Mouse (Mus musculus) kidney, embryonic 14.5 days (tissue): ENCODE measurements around the gene Dap3. TPM values are rescaled to one million over a fixed set of nuclear protein-coding genes. Genes with fewer than 3 reads are reported as not detected.
"Not testable (repeated sequence)": the region's sequence is repeated elsewhere in the genome, so short reads cannot be mapped to it uniquely, and the experiment has no call there.

Experiments used
- ATAC-seq: fragments of 200-750 bp; cut with Nextera tagmentation; 2 replicates; pipeline ENCODE4 v1.8.0; 2017; ENCODE audit warnings: moderate number of reproducible peaks, mild to moderate bottlenecking, moderate TSS enrichment, moderate library complexity; ENCODE audit not compliant: low FRiP score, low TSS enrichment
- H3K27ac ChIP-seq: fragments of 300-500 bp; sonication (generic); 2 replicates; pipeline ENCODE4 v1.5.1; 2014; ENCODE audit warnings: low read depth, mild to moderate bottlenecking, low read length, moderate library complexity, mixed read lengths
- H3K27me3 ChIP-seq: fragments of 300-500 bp; sonication (generic); 2 replicates; pipeline ENCODE4 v1.6.1; 2014; ENCODE audit warnings: mild to moderate bottlenecking, low read length; ENCODE audit not compliant: control insufficient read depth, insufficient read depth
- H3K36me3 ChIP-seq: fragments of 300-500 bp; sonication (generic); 2 replicates; pipeline ENCODE4 v1.6.1; 2014; ENCODE audit warnings: low read length, mixed read lengths; ENCODE audit not compliant: control insufficient read depth, insufficient read depth
- H3K4me1 ChIP-seq: fragments of 300-500 bp; sonication (generic); 2 replicates; pipeline ENCODE4 v1.6.1; 2014; ENCODE audit warnings: low read length, mixed read lengths; ENCODE audit not compliant: control insufficient read depth, insufficient read depth
- H3K4me2 ChIP-seq: fragments of 300-500 bp; sonication (generic); replicated peaks from 2 replicates; pipeline ENCODE4 v1.6.1; 2014; ENCODE audit warnings: low read depth, mild to moderate bottlenecking, low read length
- H3K4me3 ChIP-seq: fragments of 300-500 bp; sonication (generic); 2 replicates; pipeline ENCODE4 v1.5.1; 2014; ENCODE audit warnings: mild to moderate bottlenecking, low read length
- H3K9ac ChIP-seq: fragments of 300-500 bp; sonication (generic); 2 replicates; pipeline ENCODE4 v1.6.1; 2014; ENCODE audit warnings: low read depth, mild to moderate bottlenecking, low read length, moderate library complexity
- H3K9me3 ChIP-seq: fragments of 300-500 bp; sonication (generic); 2 replicates; pipeline ENCODE4 v1.6.1; 2016; ENCODE audit warnings: low read length; ENCODE audit not compliant: control insufficient read depth
- WGBS: fragments of 180-500 bp; shearing (Covaris S2); extraction: QIAGEN DNeasy Blood & Tissue Kit; methylation state at CpG from one replicate; pipeline ENCODE4 v1.1.7; 2014; 5-methylcytosine and 5-hydroxymethylcytosine counted together
- polyA plus RNA-seq: library from polyadenylated mRNA; unstranded; fragments of >200 nt; fragmentation: Nextera tagmentation; extraction: Ambion mirVana; gene quantifications from 2 replicates; pipeline ENCODE4 v1.2.1, GENCODE M21; 2014

The Dap3 gene
- 149 and 160 TPM in 2 replicates for polyA plus RNA-seq

GRCm38 (mm10) chr3:88950576-88951326 is at the start of gene Dap3, which contains the start of gene Ash1l:
Gene Dap3, minus strand, starts transcription at chr3:88951181.
Gene Ash1l, plus strand, starts transcription at chr3:88950622.
- H3K27me3 ChIP-seq = no peaks in the 10 kb centered on the region
- peak within 1 kb of the TSS; percentile 71 for H3K4me3 ChIP-seq
- ATAC-seq = peak; percentile 83
- H3K36me3 ChIP-seq = no peaks in the 10 kb centered on the region
- H3K4me2 ChIP-seq = peak within 1 kb of the TSS; percentile 68
- H3K4me1 ChIP-seq = peaks cover 19% of the 10 kb centered on the region
- peak within 1 kb of the TSS; percentile 85 for H3K9ac ChIP-seq
- under 1% methylated on average over 37 of the region's 64 CpGs for WGBS
- H3K27ac ChIP-seq = peak within 1 kb of the TSS; percentile 98
- H3K9me3 ChIP-seq = no peaks in the 10 kb centered on the region

GRCm38 (mm10) chr3:88992793-88993192 is 41.8 kb upstream of the Dap3 start:
- no peak overlapping the region for H3K4me3 ChIP-seq
- H3K4me1 ChIP-seq = no peaks in the 10 kb centered on the region
- H3K9me3 ChIP-seq = no peaks in the 10 kb centered on the region
- WGBS = 78% methylated on average over 2 of the region's 2 CpGs
- no peak for ATAC-seq
- peaks cover 4% of the 10 kb centered on the region; the same call in 1 of the 2 replicates for H3K36me3 ChIP-seq
- H3K9ac ChIP-seq = no peak overlapping the region
- H3K27ac ChIP-seq = no peak overlapping the region
- H3K4me2 ChIP-seq = no peak overlapping the region
- no peaks in the 10 kb centered on the region for H3K27me3 ChIP-seq

DNA sequence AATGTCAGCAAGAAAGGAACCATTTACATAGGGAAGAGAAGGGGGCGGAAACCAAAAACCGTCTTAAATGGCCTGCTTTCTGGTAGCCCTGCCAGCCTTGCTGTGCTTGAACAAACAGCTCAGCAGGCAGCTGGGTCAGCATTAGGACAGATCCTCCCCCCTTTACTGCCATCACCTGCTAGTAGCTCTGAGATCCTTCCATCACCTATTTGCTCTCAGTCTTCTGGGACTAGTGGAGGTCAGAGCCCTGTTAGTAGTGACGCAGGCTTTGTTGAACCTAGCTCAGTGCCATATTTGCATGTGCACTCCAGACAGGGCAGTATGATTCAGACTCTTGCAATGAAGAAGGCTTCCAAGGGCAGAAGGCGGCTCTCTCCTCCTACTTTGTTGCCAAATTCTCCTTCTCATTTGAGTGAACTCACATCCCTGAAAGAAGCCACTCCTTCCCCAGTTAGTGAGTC is 33.0 kb upstream of the Dap3 start:
- Histone ChIP-seq H3K36me3 (peaks cover 45% of the 10 kb centered on the region), H3K4me2 (no peak overlapping the region), H3K27ac (no peak overlapping the region), H3K27me3 (no peaks in the 10 kb centered on the region), H3K9ac (no peak overlapping the region), H3K4me3 (no peak overlapping the region), H3K4me1 (no peaks in the 10 kb centered on the region), H3K9me3 (no peaks in the 10 kb centered on the region)
- no peak for ATAC-seq
- 36% methylated on average over 4 of the region's 4 CpGs for WGBS

DNA sequence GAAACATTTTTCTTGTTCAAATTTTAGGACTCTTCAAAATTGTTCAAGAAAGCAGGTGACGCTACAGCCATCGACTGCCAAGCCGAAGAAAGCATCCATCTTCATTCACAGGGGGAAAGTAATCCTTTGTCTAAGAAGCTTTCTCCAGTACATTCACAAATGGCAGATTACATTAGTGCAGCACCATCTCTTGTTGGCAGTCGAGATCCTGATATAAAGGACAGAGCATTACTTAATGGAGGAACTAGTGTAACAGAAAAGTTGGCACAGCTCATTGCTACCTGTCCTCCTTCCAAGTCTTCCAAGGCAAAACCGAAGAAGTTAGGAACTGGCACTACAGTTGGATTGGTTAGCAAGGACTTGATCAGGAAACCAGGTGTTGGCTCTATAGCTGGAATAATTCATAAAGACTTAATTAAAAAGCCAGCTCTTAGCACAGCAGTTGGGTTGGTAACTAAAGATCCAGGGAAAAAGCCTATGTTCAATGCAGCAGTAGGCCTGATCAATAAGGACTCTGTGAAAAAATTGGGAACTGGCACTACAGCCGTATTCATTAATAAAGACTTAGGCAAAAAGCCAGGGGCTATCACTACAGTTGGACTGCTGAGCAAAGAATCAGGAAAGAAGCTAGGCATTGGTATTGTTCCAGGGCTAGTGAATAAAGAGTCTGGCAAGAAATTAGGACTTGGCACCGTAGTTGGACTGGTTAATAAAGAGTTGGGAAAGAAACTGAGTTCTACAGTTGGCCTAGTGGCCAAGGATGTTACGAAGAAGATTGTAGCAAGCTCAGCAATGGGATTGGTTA is 30.4 kb upstream of the Dap3 start:
- H3K27me3 ChIP-seq = no peaks in the 10 kb centered on the region
- 0 out of 2 replicates have a peak, but pooled peaks cover 2% of the 10 kb centered on the region for H3K9me3 ChIP-seq
- no peak overlapping the region for H3K4me2 ChIP-seq
- H3K9ac ChIP-seq = no peak overlapping the region
- no peak overlapping the region for H3K27ac ChIP-seq
- no peak for ATAC-seq
- H3K36me3 ChIP-seq = peaks cover 44% of the 10 kb centered on the region
- WGBS = 95% methylated on average over 8 of the region's 8 CpGs
- no peaks in the 10 kb centered on the region for H3K4me1 ChIP-seq
- no peak overlapping the region for H3K4me3 ChIP-seq

GRCm38 (mm10) chr3:88975012-88975411 is 24.0 kb upstream of the Dap3 start:
- H3K27ac ChIP-seq = no peak overlapping the region
- no peak for ATAC-seq
- H3K9ac ChIP-seq = no peak overlapping the region
- no peak overlapping the region for H3K4me3 ChIP-seq
- no peaks in the 10 kb centered on the region for H3K27me3 ChIP-seq
- H3K9me3 ChIP-seq = 0 out of 2 replicates have a peak, but pooled peaks cover 2% of the 10 kb centered on the region
- H3K4me2 ChIP-seq = no peak overlapping the region
- no peaks in the 10 kb centered on the region for H3K4me1 ChIP-seq
- peaks cover 7% of the 10 kb centered on the region; the same call in 1 of the 2 replicates for H3K36me3 ChIP-seq
- 93% methylated on average over 2 of the region's 2 CpGs for WGBS

GRCm38 (mm10) chr3:88963211-88963610 is 12.2 kb upstream of the Dap3 start:
- H3K9me3 ChIP-seq, H3K9ac ChIP-seq, H3K4me2 ChIP-seq, H3K27me3 ChIP-seq, H3K4me1 ChIP-seq, H3K4me3 ChIP-seq, ATAC-seq, H3K27ac ChIP-seq: not testable (repeated sequence)
- H3K36me3 ChIP-seq = peaks cover 19% of the 10 kb centered on the region

DNA sequence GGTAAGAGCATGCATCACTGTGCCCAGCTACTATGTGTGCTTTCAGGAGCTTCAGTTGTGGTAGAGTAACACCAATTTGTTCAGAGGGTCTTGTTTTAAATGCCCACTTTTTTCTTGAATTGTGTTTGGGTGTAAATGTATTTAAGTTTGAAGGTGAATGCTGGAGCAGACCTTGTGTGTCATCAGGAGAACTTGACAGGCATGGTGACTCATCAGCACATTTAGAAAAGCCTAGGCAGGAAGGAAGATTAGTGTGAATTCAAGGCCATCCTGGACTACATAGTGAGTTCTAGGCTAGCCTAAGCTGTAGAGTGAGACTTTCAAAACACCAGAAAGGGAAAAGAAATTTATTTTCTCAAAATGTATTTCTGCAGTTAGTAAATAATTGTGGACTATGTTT is 2.8 kb upstream of the Dap3 start:
- H3K36me3 ChIP-seq = no peaks in the 10 kb centered on the region
- no peak for ATAC-seq

GRCm38 (mm10) chr3:88953246-88953645 is 2.3 kb upstream of the Dap3 start:
- H3K9me3 ChIP-seq = no peaks in the 10 kb centered on the region
- 83% methylated on average over 4 of the region's 4 CpGs for WGBS

More for the DNA sequence above, 2.8 kb upstream of the Dap3 start:
- Histone ChIP-seq H3K4me3 (no peak overlapping the region), H3K4me1 (peaks cover 8% of the 10 kb centered on the region), H3K9me3 (no peaks in the 10 kb centered on the region), H3K4me2 (no peak overlapping the region), H3K27me3 (no peaks in the 10 kb centered on the region), H3K27ac (no peak overlapping the region), H3K9ac (no peak overlapping the region)

More at GRCm38 (mm10) chr3:88953246-88953645, 2.3 kb upstream of the Dap3 start:
- no peak for ATAC-seq
- H3K4me2 ChIP-seq = no peak overlapping the region
- no peak overlapping the region for H3K27ac ChIP-seq
- peaks cover 13% of the 10 kb centered on the region for H3K4me1 ChIP-seq
- H3K36me3 ChIP-seq = no peaks in the 10 kb centered on the region
- H3K9ac ChIP-seq = no peak overlapping the region
- H3K27me3 ChIP-seq = no peaks in the 10 kb centered on the region
- no peak overlapping the region for H3K4me3 ChIP-seq
